Mouse (Mus musculus) C2C12 (cell line): ENCODE measurements around the gene Prrt1. TPM values are rescaled to one million over a fixed set of nuclear protein-coding genes. Genes with fewer than 3 reads are reported as not detected.

Experiments used
- H3K27me3 ChIP-seq: one replicate; pipeline ENCODE4 v1.6.1; 2011; ENCODE audit not compliant: control insufficient read depth, insufficient read depth, insufficient read length
- H3K36me3 ChIP-seq: one replicate; pipeline ENCODE4 v1.6.1; 2011; ENCODE audit not compliant: control insufficient read depth, insufficient read depth
- H3K4me3 ChIP-seq: one replicate; pipeline ENCODE4 v1.5.1; 2011; ENCODE audit warnings: mild to moderate bottlenecking, control low read depth; ENCODE audit not compliant: poor library complexity, insufficient read depth, severe bottlenecking
- H3K79me2 ChIP-seq: one replicate; pipeline ENCODE4 v1.6.1; 2011; ENCODE audit not compliant: control insufficient read depth, insufficient read depth
- H3K79me3 ChIP-seq: one replicate; pipeline ENCODE4 v1.6.1; 2011; ENCODE audit warnings: low read depth, control low read depth
- H3ac ChIP-seq: one replicate; pipeline ENCODE3; 2011; ENCODE audit warnings: low read depth; ENCODE audit not compliant: control insufficient read depth, insufficient read length
- CEBPB ChIP-seq: IDR thresholded peaks from one replicate; pipeline ENCODE4 v1.6.1; 2011; ENCODE audit warnings: low read depth, mild to moderate bottlenecking, control low read depth, moderate library complexity
- CTCF ChIP-seq: IDR thresholded peaks from one replicate; pipeline ENCODE4 v1.5.1; 2011; ENCODE audit not compliant: control insufficient read depth, insufficient read depth, insufficient read length
- FOSL1 ChIP-seq: IDR thresholded peaks from one replicate; pipeline ENCODE4 v1.8.0; 2011; ENCODE audit warnings: mild to moderate bottlenecking, low read length; ENCODE audit not compliant: poor library complexity, insufficient read depth, severe bottlenecking
- MAX ChIP-seq: IDR thresholded peaks from one replicate; pipeline ENCODE4 v1.6.1; 2011; ENCODE audit warnings: mild to moderate bottlenecking, control low read depth
- MYOD1 ChIP-seq: IDR thresholded peaks from one replicate; pipeline ENCODE4 v1.6.1; 2011; ENCODE audit warnings: low read depth; ENCODE audit not compliant: control insufficient read depth, insufficient read length
- MYOG ChIP-seq: IDR thresholded peaks from one replicate; pipeline ENCODE4 v1.6.1; 2011; ENCODE audit not compliant: control insufficient read depth, insufficient read length; ENCODE audit errors: extremely low read depth
- USF1 ChIP-seq: IDR thresholded peaks from one replicate; pipeline ENCODE4 v1.6.1; 2011; ENCODE audit warnings: low read depth, mild to moderate bottlenecking, control low read depth, moderate library complexity
- polyA plus RNA-seq: library from polyadenylated mRNA; unstranded; fragments of >200 nt; fragmentation: generic; extraction: Trizol; gene quantifications from one replicate; pipeline ENCODE4 v1.2.1, GENCODE M21; 2012; ENCODE audit warnings: missing spikeins

Gene Prrt1
- polyA plus RNA-seq, 1 experiment: not detected

DNA sequence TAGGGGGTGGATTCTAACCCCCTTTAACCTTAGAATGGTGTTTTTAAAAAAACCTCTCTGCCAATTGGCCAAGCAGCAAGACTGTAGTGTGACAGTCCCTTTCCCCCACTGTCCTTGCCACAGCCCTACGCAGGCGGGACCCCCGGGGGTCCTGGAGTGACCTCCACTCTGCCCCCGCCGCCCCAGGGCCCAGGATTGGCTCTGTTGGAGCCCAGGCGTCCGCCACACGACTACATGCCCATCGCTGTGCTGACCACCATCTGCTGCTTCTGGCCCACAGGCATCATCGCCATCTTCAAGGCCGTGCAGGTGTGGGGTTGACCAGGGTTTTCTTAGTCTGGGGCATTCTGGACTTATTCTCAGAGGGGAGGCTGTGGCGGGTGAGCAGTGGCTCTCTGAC, 2.3 kb downstream of the Prrt1 start:
- no peak for TF ChIP-seq FOSL1
- TF ChIP-seq MYOG: no peak
- TF ChIP-seq CEBPB: no peak
- no peak for TF ChIP-seq USF1
- TF ChIP-seq CTCF: no peak
- no peak for TF ChIP-seq MYOD1
- TF ChIP-seq MAX: no peak
- no peak overlapping the region for H3K4me3 ChIP-seq
- peaks cover 38% of the 10 kb centered on the region for H3K27me3 ChIP-seq
- H3K79me2 ChIP-seq: no peaks in the 10 kb centered on the region
- no peak overlapping the region for H3ac ChIP-seq
- H3K79me3 ChIP-seq: no peaks in the 10 kb centered on the region
- H3K36me3 ChIP-seq: no peaks in the 10 kb centered on the region

DNA sequence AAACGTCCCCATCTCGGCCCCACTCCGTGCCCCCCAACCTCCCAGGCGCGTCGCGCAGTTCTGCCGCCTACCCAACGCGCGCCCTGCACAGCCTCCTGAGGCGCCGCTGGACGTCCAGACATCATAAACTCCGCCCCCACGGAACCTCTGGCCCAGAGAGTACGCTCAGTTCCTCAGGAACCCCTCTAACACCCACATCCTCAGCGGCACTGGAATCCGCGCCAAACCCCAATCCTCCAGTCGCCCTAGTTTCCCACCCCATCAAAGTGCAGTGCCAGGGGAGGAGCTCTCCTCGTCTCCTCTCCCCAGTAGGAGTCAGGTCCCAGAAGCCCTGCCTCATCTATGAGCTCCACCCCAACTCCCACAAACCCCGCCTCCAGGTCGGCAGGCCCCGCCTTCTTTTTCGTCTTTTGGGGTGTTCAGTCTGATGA, 2.9 kb downstream of the Prrt1 start:
- TF ChIP-seq FOSL1: no peak
- no peak for TF ChIP-seq CTCF
- no peak for TF ChIP-seq MAX
- no peak for TF ChIP-seq CEBPB
- no peak for TF ChIP-seq USF1
- no peak overlapping the region for H3ac ChIP-seq
- H3K36me3 ChIP-seq: no peaks in the 10 kb centered on the region
- H3K27me3 ChIP-seq: peaks cover 38% of the 10 kb centered on the region
- no peak overlapping the region for H3K4me3 ChIP-seq
- H3K79me2 ChIP-seq: no peaks in the 10 kb centered on the region
- H3K79me3 ChIP-seq: no peaks in the 10 kb centered on the region

DNA sequence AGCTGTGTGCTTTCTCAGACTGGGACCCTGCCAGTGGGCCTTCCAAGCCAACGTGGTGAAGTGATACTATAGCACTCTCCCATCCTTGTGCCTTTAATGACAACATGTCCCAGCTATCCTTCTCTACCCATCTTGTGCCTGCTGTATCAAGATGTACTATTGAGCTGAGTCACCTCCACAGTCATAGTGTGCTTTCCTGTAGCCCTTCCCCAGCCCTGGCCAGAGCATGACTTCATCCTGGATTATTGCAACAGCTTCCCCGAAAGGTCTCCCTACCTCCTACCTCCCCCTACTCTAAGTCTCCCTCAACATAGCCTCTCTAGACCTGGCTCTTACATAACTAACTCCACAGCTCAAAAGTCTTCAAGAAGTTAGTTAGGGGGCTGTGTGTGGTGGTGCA, 6.3 kb downstream of the Prrt1 start:
- TF ChIP-seq MYOG (no peak), MAX (no peak), MYOD1 (no peak), USF1 (no peak), CEBPB (no peak), CTCF (no peak), FOSL1 (no peak)
- Histone ChIP-seq H3K27me3 (peaks cover 31% of the 10 kb centered on the region), H3K79me2 (no peaks in the 10 kb centered on the region), H3K4me3 (no peak overlapping the region), H3K36me3 (no peaks in the 10 kb centered on the region), H3ac (no peak overlapping the region), H3K79me3 (no peaks in the 10 kb centered on the region)

DNA sequence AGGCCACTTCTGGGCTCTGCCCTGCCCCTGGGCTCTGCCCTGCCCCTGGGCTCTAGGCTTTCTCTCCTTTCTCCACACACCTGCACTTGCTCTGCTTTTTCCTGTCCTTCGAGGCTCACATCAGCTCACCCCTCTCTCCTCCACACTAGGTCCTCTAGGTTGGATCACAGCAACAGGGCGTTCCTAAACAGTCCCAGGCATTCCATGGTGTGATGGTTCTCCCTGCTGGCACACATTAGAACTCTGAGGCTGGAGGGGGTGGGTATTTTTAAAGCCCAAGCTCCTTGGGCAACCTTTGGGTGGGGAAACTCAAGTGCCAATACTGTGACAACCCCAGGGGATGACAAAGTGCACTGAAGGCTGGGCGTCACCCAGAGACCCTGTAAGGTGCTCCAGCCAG, 8.1 kb downstream of the Prrt1 start:
- no peaks in the 10 kb centered on the region for H3K79me2 ChIP-seq
- TF ChIP-seq MYOG: no peak
- TF ChIP-seq CTCF: no peak
- TF ChIP-seq CEBPB: no peak
- TF ChIP-seq MAX: no peak
- TF ChIP-seq MYOD1: no peak
- TF ChIP-seq FOSL1: no peak
- TF ChIP-seq USF1: no peak
- H3K79me3 ChIP-seq: no peaks in the 10 kb centered on the region
- H3ac ChIP-seq: no peak overlapping the region
- H3K4me3 ChIP-seq: no peak overlapping the region
- no peaks in the 10 kb centered on the region for H3K36me3 ChIP-seq
- peaks cover 13% of the 10 kb centered on the region for H3K27me3 ChIP-seq

DNA sequence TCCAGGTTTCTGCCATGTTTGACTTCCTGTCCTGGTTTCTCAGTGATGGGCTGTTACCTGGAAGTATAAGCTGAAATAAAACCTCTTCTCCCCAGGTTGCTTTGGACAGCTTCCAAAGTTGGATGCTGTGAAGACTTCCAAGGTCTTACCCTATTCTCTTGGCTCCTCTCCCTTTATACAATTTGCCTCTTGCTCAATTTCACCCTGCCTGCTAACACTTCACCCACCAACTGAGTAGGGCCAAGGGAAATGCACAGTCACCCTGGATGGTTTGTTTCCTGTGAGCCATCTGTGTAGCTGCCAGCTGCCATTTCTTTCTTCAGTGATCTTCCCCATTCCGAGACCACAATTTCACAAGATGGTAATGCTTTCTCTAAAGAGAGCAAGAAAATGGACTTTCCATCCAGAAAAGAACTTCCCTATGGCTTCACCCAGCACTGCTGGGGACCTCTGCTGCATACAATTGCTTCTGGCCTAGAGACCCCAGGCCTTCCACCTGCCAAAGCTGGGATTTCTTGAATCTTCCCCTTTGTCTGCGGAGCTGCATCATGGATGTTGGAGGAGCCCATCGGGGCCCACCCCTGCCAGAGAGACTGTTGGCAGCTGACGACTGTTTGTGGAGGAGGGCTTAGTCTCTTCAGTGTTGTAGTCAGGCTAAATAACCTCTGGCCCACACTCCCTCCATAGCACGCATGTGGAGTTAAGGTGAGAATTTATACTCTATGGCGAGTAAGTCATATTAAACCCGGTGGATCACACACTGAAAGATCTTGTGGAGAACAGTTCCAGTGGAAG, 10.3 kb downstream of the Prrt1 start:
- no peaks in the 10 kb centered on the region for H3K36me3 ChIP-seq
- no peak for TF ChIP-seq MAX
- no peak for TF ChIP-seq MYOG
- no peak for TF ChIP-seq CTCF
- no peak for TF ChIP-seq MYOD1
- no peak for TF ChIP-seq FOSL1
- TF ChIP-seq USF1: no peak
- no peaks in the 10 kb centered on the region for H3K27me3 ChIP-seq
- no peak overlapping the region for H3K4me3 ChIP-seq
- no peaks in the 10 kb centered on the region for H3K79me3 ChIP-seq
- H3K79me2 ChIP-seq: no peaks in the 10 kb centered on the region
- H3ac ChIP-seq: no peak overlapping the region
